In the genomic region with DNA sequence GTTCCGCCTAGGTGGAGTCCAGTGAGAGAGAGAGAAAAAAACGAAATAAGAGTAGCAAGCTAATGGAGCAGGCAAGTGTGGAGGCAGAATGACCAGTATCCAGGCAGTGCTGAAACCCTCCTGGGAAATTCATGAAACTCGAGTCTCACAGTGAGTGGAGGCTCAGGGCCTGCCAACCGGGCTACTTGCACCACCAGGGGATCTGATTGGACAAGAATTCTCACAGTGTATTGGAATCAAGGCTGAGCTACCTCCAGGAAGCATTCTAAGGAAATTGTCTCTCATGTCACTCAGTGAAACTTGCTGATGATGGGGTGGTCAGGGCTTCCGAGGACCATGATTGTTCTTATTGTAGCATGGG, we compare ENCODE assay signal across 10 mouse cellular contexts. TPM values are rescaled to one million over a fixed set of nuclear protein-coding genes. Genes with fewer than 3 reads are reported as not detected.
DNase-seq lines count a peak whose midpoint lies in the region; ATAC-seq and TF ChIP-seq lines count a peak whose summit lies in the region.
"Had no signal": no experiment of that assay in that cellular context is flagged by ENCODE, and none has a peak within 500 bp of the region (broad histone marks: within the 10 kb centered on the region; RNA-seq: fewer than 3 reads in every experiment).

No protein-coding gene starts in this region.

- no peak for ATAC-seq in kidney, postnatal 0 days (replicated peaks; ENCODE audit: low FRiP score, low read depth)
- ATAC-seq in hindbrain, embryonic 13.5 days (ENCODE audit: low FRiP score) = no peak
- ATAC-seq: Patski had no signal

- H3K27ac ChIP-seq in kidney, postnatal 0 days = no peak overlapping the region
- H3K27ac ChIP-seq in brown adipose tissue, adult 24 weeks (replicated peaks; ENCODE audit: low read depth, low read length) = peak overlapping the region; percentile 43
- H3K27ac ChIP-seq in hindbrain, embryonic 13.5 days = no peak overlapping the region
- H3K27ac ChIP-seq: macrophage had no signal

- H3K9me3 ChIP-seq in kidney, postnatal 0 days (replicated peaks; ENCODE audit: low read length) = no peaks in the 10 kb centered on the region
- no peaks in the 10 kb centered on the region for H3K9me3 ChIP-seq in hindbrain, embryonic 13.5 days

- H3K36me3 ChIP-seq in kidney, postnatal 0 days (ENCODE audit: insufficient read depth, low read length) = no peaks in the 10 kb centered on the region
- H3K36me3 ChIP-seq in hindbrain, embryonic 13.5 days = no peaks in the 10 kb centered on the region

- peaks cover 29% of the 10 kb centered on the region for H3K4me1 ChIP-seq in kidney, postnatal 0 days (replicated peaks; ENCODE audit: insufficient read depth, low read length)
- H3K4me1 ChIP-seq in brown adipose tissue, adult 24 weeks (ENCODE audit: control insufficient read depth, insufficient read depth, insufficient read length, low read length) = peaks cover 11% of the 10 kb centered on the region; the same call in 1 of the 2 replicates
- peaks cover 34% of the 10 kb centered on the region for H3K4me1 ChIP-seq in hindbrain, embryonic 13.5 days (replicated peaks)

- 39% methylated on average over 5 of the region's 5 CpGs for WGBS in kidney, postnatal 0 days
- WGBS in hindbrain, embryonic 13.5 days = 16% methylated on average over 5 of the region's 5 CpGs

- DNase-seq in cerebellum, adult 9-11 months = peak; percentile 7
- DNase-seq in cerebellum, adult 11 months = no peak
- peak; percentile 41 for DNase-seq in kidney, postnatal 0 days (ENCODE audit: low spot score)
- DNase-seq in kidney, adult 9 months = no peak
- DNase-seq in yolk sac, embryonic 10.5 days (ENCODE audit: low spot score) = no peak
- DNase-seq in left cerebral cortex, adult 18-20 months (ENCODE audit: low spot score in 2 of 2) = no peak

- TF ChIP-seq CTCF in kidney, postnatal 0 days (IDR thresholded peaks at IDR 0.05; ENCODE audit: low read depth) = no peak

- H3K9ac ChIP-seq in kidney, postnatal 0 days (ENCODE audit: low read depth, low read length) = no peak overlapping the region
- H3K9ac ChIP-seq in hindbrain, embryonic 13.5 days = no peak overlapping the region

- peaks cover 28% of the 10 kb centered on the region for H3K27me3 ChIP-seq in kidney, postnatal 0 days (ENCODE audit: insufficient read depth, low read length)
- H3K27me3 ChIP-seq in hindbrain, embryonic 13.5 days = peaks cover 65% of the 10 kb centered on the region
- H3K27me3 ChIP-seq: Patski had no signal

- peak overlapping the region; percentile 65 for H3K4me2 ChIP-seq in kidney, postnatal 0 days (ENCODE audit: low read length)
- H3K4me2 ChIP-seq in hindbrain, embryonic 13.5 days = peak overlapping the region; percentile 86

- peak overlapping the region; percentile 49; the same call in 1 of the 2 replicates for H3K4me3 ChIP-seq in kidney, postnatal 0 days (replicated peaks; ENCODE audit: low read depth, low read length)
- peak overlapping the region; percentile 79 for H3K4me3 ChIP-seq in brown adipose tissue, adult 24 weeks (ENCODE audit: insufficient read depth, low read depth, low read length)
- H3K4me3 ChIP-seq in hindbrain, embryonic 13.5 days = no peak overlapping the region

RNA-seq across cellular contexts. Expression of a gene that starts 2.8 kb away (rescaled TPM):
- 2.7 and 3.1 TPM in 2 replicates for polyA plus RNA-seq in kidney, postnatal 0 days (2015; fragmentation: Nextera tagmentation; extraction: Ambion mirVana)
- 6.3 and 8.2 TPM in 2 replicates for polyA plus RNA-seq in brown adipose tissue, adult 24 weeks (2012; ENCODE audit: insufficient read depth, insufficient read length, missing spikeins)
- 3.0 and 3.1 TPM in 2 replicates for polyA plus RNA-seq in hindbrain, embryonic 13.5 days (2015; fragmentation: Nextera tagmentation; extraction: Ambion mirVana)
- 10 to 100 TPM; 14.2 to 15.2 TPM for total RNA-seq in left cerebral cortex, adult 18-20 months (2021)
- polyA plus RNA-seq: macrophage had no signal

Comparison
In these comparisons a context has a peak if more than half of its experiments do, and no peak if none do; other contexts are left out.
1. DNase-seq: peak in cerebellum, adult 9-11 months (single experiment) and kidney, postnatal 0 days (single experiment); none in cerebellum, adult 11 months (single experiment), kidney, adult 9 months (single experiment), yolk sac, embryonic 10.5 days (single experiment) and left cerebral cortex, adult 18-20 months (0 of 2).